Mouse (Mus musculus) limb, embryonic 11.5 days (tissue): ENCODE measurements around the gene Mn1. TPM values are rescaled to one million over a fixed set of nuclear protein-coding genes. Genes with fewer than 3 reads are reported as not detected.
A peak's percentile ranks its signal among the peaks of the same experiment; 100 is the strongest.

Source experiments
- ATAC-seq: fragments of 200-750 bp; cut with Nextera tagmentation; 2 replicates; pipeline ENCODE4 v1.8.0; 2017; ENCODE audit warnings: low read depth; ENCODE audit not compliant: insufficient number of reproducible peaks, low FRiP score, low TSS enrichment
- DNase-seq: peaks from one replicate; pipeline ENCODE4 v3.0.0-alpha.2; 2015; ENCODE audit warnings: low spot score
- H3K27ac ChIP-seq: fragments of 300-500 bp; sonication (generic); replicated peaks from 2 replicates; pipeline ENCODE4 v1.5.1; 2014; ENCODE audit warnings: low read depth, mild to moderate bottlenecking, low read length
- H3K27me3 ChIP-seq: fragments of 300-500 bp; sonication (generic); 2 replicates; pipeline ENCODE4 v1.6.1; 2014; ENCODE audit warnings: mild to moderate bottlenecking, low read length, mixed read lengths; ENCODE audit not compliant: control insufficient read depth, insufficient read depth
- H3K36me3 ChIP-seq: fragments of 300-500 bp; sonication (generic); 2 replicates; pipeline ENCODE4 v1.6.1; 2014; ENCODE audit warnings: mild to moderate bottlenecking, low read length, moderate library complexity, mixed read lengths; ENCODE audit not compliant: control insufficient read depth, insufficient read depth
- H3K4me1 ChIP-seq: fragments of 300-500 bp; sonication (generic); 2 replicates; pipeline ENCODE4 v1.6.1; 2014; ENCODE audit warnings: low read length, mixed read lengths; ENCODE audit not compliant: control insufficient read depth, insufficient read depth
- H3K4me2 ChIP-seq: fragments of 300-500 bp; sonication (generic); 2 replicates; pipeline ENCODE4 v1.6.1; 2014; ENCODE audit warnings: low read depth, mild to moderate bottlenecking, moderate library complexity; ENCODE audit not compliant: severe bottlenecking
- H3K4me3 ChIP-seq: fragments of 300-500 bp; sonication (generic); 2 replicates; pipeline ENCODE4 v1.5.1; 2014; ENCODE audit warnings: low read depth, low read length
- H3K9ac ChIP-seq: fragments of 300-500 bp; sonication (generic); 2 replicates; pipeline ENCODE4 v1.6.1; 2014; ENCODE audit warnings: mild to moderate bottlenecking, low read length
- H3K9me3 ChIP-seq: fragments of 300-500 bp; sonication (generic); 2 replicates; pipeline ENCODE4 v1.6.1; 2016; ENCODE audit warnings: low read length; ENCODE audit not compliant: control insufficient read depth
- WGBS: fragments of 180-500 bp; shearing (Covaris S2); extraction: QIAGEN DNeasy Blood & Tissue Kit; methylation state at CpG from one replicate; pipeline ENCODE4 v1.1.7; 2014; 5-methylcytosine and 5-hydroxymethylcytosine counted together
- polyA plus RNA-seq: library from polyadenylated mRNA; unstranded; fragments of >200 nt; fragmentation: Nextera tagmentation; extraction: Ambion mirVana; gene quantifications from 2 replicates; pipeline ENCODE4 v1.2.1, GENCODE M21; 2014

Mn1 gene
- polyA plus RNA-seq, 1 experiment from 2014 or later: 12.4 TPM

DNA sequence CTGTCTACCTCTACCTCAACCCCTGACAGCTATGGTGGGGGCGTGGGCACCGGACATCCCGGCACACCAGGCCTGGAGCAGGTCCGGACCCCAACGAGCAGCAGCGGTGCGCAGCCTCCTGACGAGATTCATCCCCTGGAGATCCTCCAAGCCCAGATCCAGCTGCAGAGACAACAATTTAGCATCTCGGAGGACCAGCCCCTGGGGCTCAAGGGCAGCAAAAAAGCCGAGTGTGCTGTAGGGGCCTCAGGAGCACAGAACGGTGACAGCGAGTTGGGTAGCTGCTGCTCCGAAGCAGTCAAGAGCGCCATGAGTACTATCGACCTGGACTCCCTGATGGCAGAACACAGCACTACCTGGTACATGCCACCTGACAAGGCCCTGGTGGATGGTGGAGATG is 4.3 kb downstream of the Mn1 start:
- H3K27me3 ChIP-seq: peaks cover 38% of the 10 kb centered on the region
- H3K27ac ChIP-seq: no peak overlapping the region
- H3K4me1 ChIP-seq: peaks cover 34% of the 10 kb centered on the region
- no peak for ATAC-seq
- peaks cover 4% of the 10 kb centered on the region; the same call in 1 of the 2 replicates for H3K36me3 ChIP-seq
- no peak for DNase-seq
- H3K9ac ChIP-seq: 0 out of 2 replicates have a peak overlapping the region, but pooled peaks have one; percentile 34
- 65% methylated on average over 15 of the region's 15 CpGs for WGBS
- no peaks in the 10 kb centered on the region for H3K9me3 ChIP-seq
- peak overlapping the region; percentile 93 for H3K4me2 ChIP-seq
- H3K4me3 ChIP-seq: no peak overlapping the region; the same call in 1 of the 2 replicates

DNA sequence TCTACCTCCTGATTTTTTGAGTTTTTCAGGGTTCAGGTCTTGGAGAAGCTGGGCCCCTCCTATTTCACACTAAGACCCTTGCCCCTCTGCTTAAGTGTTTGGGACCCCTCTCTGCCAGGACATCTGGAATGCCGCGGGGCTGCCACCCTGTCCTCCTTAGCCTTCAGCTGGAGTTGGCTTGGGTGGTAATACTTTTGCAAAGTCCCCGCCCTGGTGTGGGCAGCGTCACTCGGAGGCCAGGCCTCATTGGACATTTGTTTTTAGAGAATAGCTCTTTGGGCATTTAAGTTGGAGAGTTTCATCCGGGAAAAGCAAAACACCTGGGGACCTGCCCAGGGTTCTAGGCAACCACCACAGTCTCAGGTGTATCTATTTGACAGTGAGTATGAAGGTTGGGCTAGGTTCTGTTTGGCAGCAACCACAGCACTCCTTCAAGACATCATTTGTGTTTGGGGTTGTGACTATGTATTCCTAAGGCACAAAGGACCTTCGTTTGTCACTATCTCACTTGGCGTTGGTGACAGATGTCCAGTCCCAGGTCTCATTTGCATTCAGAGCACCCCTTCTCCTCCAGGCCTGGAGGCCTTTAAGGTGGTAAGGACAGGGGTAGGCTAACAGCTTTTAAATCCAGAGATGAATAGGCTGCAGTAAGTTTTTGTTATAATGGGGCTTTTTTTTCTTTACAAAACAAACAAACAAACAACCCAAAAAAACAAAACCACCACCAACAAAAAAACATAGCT is 5.1 kb downstream of the Mn1 start:
- Histone ChIP-seq H3K4me1 (peaks cover 33% of the 10 kb centered on the region), H3K9me3 (no peaks in the 10 kb centered on the region), H3K4me2 (peak overlapping the region; percentile 93), H3K27me3 (peaks cover 38% of the 10 kb centered on the region), H3K4me3 (no peak overlapping the region), H3K9ac (no peak overlapping the region), H3K36me3 (peaks cover 6% of the 10 kb centered on the region; the same call in 1 of the 2 replicates), H3K27ac (no peak overlapping the region)
- DNase-seq: no peak
- ATAC-seq: no peak
- 73% methylated on average over 8 of the region's 8 CpGs for WGBS

DNA sequence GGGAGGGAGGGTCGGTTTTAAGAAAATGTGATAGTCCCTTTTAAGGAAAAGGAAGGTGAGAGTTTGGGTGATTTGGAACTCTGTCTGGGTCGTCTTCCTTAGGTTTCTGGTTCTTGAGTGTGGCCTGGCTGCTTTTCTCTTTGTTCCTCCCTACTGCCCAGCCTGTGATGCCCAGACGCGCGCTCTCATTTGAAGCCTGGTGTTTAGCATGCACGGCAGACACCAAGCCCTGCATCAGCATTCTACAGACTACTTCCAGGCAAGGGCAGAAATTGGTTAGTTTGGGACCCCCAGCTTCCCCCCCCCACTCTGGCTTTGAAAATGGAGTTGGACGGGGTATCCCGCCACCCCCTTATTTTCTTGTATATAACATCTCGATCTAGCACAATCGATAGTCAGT is 5.8 kb downstream of the Mn1 start:
- 77% methylated on average over 10 of the region's 10 CpGs for WGBS
- no peak for ATAC-seq
- H3K9ac ChIP-seq: no peak overlapping the region

DNA sequence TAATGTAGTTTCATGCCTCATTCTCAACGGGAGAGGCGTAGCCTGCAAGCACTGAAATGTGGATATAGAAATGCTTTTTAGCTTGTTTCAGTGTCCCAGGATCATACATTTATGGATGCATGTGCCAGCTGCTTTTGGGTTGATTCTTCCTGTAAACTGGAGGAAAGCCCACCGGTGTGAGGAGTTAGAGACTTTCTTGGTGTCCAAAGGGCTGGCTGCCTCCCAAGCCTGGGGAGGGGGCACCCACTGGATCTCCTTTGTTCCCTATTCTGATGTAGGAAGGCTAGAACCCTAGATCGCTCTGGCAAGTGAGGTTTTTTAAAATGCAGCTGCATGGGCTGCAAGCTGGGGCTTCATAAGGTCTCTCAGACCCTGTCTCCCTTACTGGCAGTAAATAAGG is 6.5 kb downstream of the Mn1 start:
- Histone ChIP-seq H3K36me3 (peaks cover 6% of the 10 kb centered on the region; the same call in 1 of the 2 replicates), H3K4me3 (no peak overlapping the region), H3K9me3 (no peaks in the 10 kb centered on the region), H3K27me3 (peaks cover 36% of the 10 kb centered on the region), H3K4me1 (peaks cover 29% of the 10 kb centered on the region), H3K9ac (no peak overlapping the region), H3K4me2 (no peak overlapping the region), H3K27ac (no peak overlapping the region)
- DNase-seq: no peak
- ATAC-seq: no peak
- WGBS: 91% methylated on average over 4 of the region's 4 CpGs

More for the DNA sequence above, 5.8 kb downstream of the Mn1 start:
- DNase-seq: no peak
- Histone ChIP-seq H3K4me1 (peaks cover 33% of the 10 kb centered on the region), H3K4me2 (no peak overlapping the region), H3K27ac (no peak overlapping the region), H3K4me3 (no peak overlapping the region), H3K36me3 (peaks cover 6% of the 10 kb centered on the region; the same call in 1 of the 2 replicates), H3K9me3 (no peaks in the 10 kb centered on the region), H3K27me3 (peaks cover 38% of the 10 kb centered on the region)

DNA sequence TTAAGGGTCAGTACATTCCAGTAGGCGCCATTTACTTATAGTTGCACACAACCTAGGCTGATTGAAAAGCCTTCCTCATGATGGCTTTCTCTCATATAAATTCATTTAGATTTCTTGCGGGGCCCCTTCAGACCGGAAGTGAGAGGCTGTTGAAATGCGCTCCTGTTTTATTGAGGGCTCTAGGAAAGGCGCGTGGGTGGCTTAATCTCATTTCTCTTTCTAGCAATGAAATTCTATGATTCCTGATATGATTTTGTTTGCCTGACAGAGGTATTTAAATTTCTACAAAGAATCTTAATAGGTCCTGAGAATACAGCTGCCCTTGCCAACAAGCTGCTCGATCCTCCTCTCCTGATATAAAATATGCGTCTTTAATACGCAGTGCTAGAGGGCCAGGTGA is 8.7 kb downstream of the Mn1 start:
- Histone ChIP-seq H3K9ac (no peak overlapping the region), H3K4me3 (no peak overlapping the region), H3K4me1 (peaks cover 7% of the 10 kb centered on the region), H3K27me3 (peaks cover 18% of the 10 kb centered on the region), H3K4me2 (no peak overlapping the region), H3K27ac (no peak overlapping the region), H3K36me3 (peaks cover 6% of the 10 kb centered on the region; the same call in 1 of the 2 replicates), H3K9me3 (no peaks in the 10 kb centered on the region)
- DNase-seq (no peak), ATAC-seq (no peak)
- 91% methylated on average over 9 of the region's 9 CpGs for WGBS

DNA sequence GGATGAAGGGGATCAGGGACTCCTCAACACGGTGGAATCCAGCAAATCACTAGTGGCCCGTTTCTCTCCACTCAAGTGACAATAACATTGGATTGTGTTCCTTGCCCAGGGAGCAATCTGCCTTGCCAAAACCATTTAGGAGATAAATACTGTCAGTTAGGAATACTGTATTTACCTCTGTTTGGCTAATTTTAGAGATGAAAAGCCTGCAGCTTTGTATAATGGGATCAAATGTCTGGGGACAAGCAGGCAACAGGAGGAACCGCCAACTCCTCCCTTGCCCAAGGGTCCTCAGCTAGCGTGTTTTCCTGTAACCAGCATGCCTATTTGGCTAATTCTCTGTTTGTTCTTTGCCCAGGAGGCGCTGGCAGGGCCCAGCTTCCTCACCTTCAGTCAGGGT is 9.1 kb downstream of the Mn1 start:
- peaks cover 5% of the 10 kb centered on the region; the same call in 1 of the 2 replicates for H3K4me1 ChIP-seq
- peaks cover 13% of the 10 kb centered on the region for H3K27me3 ChIP-seq
- H3K27ac ChIP-seq: no peak overlapping the region
- no peak overlapping the region for H3K9ac ChIP-seq
- H3K36me3 ChIP-seq: peaks cover 6% of the 10 kb centered on the region; the same call in 1 of the 2 replicates
- no peaks in the 10 kb centered on the region for H3K9me3 ChIP-seq
- H3K4me3 ChIP-seq: no peak overlapping the region
- no peak for DNase-seq
- 77% methylated on average over 5 of the region's 5 CpGs for WGBS
- H3K4me2 ChIP-seq: no peak overlapping the region
- no peak for ATAC-seq

DNA sequence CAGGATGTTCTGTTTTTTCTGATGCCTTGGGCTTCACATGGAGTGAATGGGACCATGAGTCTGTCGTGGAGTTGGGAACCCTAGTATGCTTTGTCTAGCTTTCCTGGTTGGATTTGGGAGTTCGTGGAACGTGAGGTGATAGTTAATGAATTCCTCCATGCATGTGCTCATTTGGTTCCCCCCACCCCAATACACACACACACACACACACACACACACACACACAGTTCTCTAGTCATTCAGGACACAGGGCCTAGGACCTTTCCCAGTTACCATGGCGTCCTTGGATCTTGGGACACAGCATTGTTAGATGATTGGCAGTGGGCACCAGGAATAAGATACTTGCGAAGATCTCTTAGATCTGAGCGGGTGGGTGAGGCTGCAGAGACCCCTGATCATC is 11.7 kb downstream of the Mn1 start:
- DNase-seq (no peak), ATAC-seq (no peak)
- 86% methylated on average over 6 of the region's 6 CpGs for WGBS
- H3K27ac ChIP-seq: no peak overlapping the region
- H3K4me2 ChIP-seq: no peak overlapping the region
- 0 out of 2 replicates have a peak, but pooled peaks cover 2% of the 10 kb centered on the region for H3K27me3 ChIP-seq
- H3K4me1 ChIP-seq: peaks cover 10% of the 10 kb centered on the region
- H3K9me3 ChIP-seq: no peaks in the 10 kb centered on the region
- H3K9ac ChIP-seq: no peak overlapping the region
- H3K36me3 ChIP-seq: peaks cover 2% of the 10 kb centered on the region; the same call in 1 of the 2 replicates
- no peak overlapping the region for H3K4me3 ChIP-seq

DNA sequence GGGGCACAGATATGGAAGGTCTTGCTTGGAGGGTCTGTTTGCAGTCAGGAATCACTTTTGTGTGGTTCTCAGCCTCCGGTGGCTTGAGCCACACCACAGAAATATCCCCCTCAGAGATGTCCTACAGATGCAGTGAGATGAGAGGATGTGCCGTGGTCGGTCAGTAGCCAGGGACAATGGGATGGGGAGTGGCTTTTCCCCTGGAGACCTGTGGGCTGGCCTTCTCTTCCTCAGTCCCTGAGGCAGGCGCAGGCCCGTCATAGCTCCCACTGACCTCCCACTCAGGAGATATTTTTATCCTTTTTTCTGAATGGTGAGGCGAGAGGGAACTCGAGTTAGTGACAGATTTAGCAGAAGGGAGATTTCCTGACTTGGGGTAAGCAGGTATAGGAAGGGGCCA is 12.6 kb downstream of the Mn1 start:
- H3K36me3 ChIP-seq: peaks cover 2% of the 10 kb centered on the region; the same call in 1 of the 2 replicates
- H3K4me1 ChIP-seq: peaks cover 18% of the 10 kb centered on the region
- H3K9me3 ChIP-seq: no peaks in the 10 kb centered on the region
- DNase-seq (no peak), ATAC-seq (no peak)
- no peak overlapping the region for H3K4me3 ChIP-seq
- 0 out of 2 replicates have a peak, but pooled peaks cover 2% of the 10 kb centered on the region for H3K27me3 ChIP-seq
- no peak overlapping the region for H3K27ac ChIP-seq
- 74% methylated on average over 7 of the region's 7 CpGs for WGBS
- H3K9ac ChIP-seq: no peak overlapping the region
- H3K4me2 ChIP-seq: no peak overlapping the region
